Mouse (Mus musculus) mature B cell (primary cell): ENCODE results near the gene Trpv2.

Experiments used
- in situ Hi-C: fragments of 300-500 bp; cut with MboI; formaldehyde crosslinking; loops from 2 replicates; pipeline ENCODE4 v1.14.3; 2019

Gene Trpv2

DNA sequence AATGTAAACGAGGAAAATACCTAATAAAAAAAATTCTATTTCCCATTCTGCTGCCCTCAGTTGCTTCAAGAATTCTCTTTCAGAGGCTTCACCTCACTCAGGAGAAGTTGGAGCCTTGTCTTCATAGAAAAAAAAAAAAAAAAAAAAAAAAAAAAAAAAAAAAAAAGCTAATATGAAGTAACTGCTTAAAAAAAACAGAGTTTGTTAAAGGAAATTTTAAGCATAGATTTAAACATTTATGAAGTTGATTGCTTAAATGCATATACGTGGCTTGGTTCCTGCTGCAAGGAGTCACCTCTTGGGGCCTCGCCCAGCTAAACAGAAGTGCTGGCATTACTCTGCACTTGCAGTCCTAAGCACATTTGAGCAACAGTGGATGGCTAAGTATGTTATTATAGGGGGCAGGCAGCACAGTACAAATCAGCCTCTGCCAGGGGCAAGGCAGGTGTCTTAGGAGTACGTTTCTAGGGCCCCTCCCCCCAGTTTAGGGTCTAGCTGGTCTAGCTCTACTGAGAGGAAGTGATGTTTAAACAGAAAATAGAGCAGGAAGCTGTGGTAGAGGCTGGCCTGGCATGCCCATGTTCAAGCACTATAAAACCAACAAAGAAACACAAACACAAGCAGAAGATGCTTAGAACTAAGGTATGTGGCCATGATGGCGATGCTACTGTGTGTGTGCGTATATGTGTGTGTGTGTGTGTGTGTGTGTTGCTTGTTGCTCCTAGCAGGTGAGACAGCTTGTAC is at the start of gene Trpv2:
Gene Trpv2 (plus strand): TSS at position 528 of the 744 bp plus-strand sequence.
- in situ Hi-C loops = no loop called here

DNA sequence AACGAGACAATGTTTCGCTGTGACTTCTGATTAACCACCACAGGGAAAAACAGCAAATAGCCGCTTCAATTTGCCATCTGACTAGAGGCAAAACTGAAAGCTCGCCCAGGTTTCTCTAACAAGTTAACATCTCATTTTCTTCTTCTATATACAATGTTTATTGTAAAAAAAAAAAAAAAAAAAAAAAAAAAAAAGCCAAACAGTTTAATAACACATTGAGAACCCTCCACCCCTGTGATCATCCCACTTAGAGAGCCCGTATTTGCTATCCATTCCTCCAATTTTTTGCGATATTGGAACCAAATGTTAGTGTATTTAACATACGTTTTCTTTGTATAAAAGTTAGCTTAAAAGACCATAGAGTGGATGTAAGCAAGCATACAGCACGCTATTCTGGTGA is 37.2 kb upstream of the Trpv2 start:
- in situ Hi-C loops = no loop called here

GRCm38 (mm10) chr11:62537590-62537989 is 36.7 kb upstream of the Trpv2 start:
- in situ Hi-C loops = no loop called here

- in situ Hi-C loops = no loop called here
Observed at GRCm38 (mm10) chr11:62538321-62539088, 35.8 kb upstream of the Trpv2 start.

DNA sequence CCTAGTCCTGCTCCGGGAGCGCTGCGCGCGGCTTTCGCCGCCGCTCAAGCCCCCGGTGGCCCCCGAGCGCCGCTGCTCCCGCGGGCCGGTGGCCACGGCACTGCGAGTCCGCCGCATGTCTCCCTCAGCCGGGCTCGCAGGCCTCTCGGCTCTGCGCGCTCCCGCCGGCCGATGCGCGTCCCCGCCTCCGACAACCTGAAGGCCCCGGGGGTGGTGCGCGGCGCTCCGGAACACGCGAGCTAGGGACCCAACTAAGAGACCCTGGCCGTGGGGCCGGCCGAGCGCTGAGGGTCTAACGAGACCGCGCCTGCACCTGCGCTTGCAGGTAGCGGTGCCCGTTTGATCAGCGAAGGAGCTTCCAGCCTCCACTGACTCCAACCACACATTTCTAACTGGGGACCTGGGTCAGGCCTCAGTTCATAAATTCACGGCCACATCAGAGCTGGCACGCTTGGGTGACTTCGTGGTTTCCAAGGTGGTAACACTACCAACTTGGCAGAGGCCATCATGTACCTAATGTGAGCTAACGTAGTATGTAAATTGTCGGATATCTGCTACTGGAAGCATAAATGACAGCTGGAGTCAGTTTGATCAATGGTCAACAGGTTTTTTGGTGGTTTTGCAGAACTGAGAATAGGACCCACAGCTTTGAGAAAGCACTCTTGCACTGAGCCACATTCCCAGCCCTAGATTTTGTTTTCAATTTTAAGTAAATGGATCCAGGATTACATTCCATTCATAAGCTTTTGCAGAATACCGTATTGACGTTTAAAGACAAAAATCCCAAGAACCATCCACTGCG is 35.0 kb upstream of the Trpv2 start, which contains the start of gene Cenpv:
Gene Cenpv (minus strand): TSS at position 173 of the 802 bp plus-strand sequence.
- in situ Hi-C loops = no loop called here

- in situ Hi-C loops = no loop called here
Observed at GRCm38 (mm10) chr11:62540167-62540566, 34.1 kb upstream of the Trpv2 start.

DNA sequence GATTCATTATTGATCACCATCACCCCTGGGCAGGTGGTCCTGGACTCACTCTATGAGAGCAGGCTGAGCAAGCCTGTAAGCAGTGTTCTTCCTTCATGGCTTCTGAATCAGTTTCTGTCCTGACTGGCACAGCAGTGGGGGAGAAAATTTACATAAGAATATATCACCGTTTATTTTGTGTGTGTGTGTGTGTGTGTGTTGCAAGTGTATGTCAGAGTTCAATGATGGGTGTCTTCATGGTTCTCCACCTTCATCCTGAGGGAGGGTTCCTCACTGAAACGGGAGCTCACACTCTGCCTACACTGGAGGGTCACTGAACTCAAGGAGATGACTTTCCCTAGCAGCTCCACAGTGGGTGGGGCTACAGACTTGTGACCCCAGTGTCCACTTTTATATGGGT is 33.3 kb upstream of the Trpv2 start:
- in situ Hi-C loops = no loop called here

DNA sequence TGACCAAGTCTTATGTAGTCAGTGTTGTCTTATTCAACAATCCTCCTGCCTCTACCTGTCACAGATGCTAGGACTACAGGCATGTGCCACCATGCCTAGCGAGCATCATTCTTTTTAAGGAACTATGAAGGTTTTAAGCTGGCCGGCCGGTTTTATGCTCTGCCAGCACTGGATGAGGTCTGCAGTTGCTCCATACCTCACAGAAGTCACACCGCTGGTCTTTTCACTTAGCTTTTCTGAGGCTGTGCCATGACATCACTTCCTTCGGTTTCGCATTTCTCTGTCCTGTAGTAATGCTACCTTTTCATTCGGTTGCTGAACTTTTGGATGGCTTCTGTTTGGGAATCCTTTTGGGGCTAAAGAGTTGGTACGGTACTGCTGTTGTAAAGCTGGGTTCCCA is 32.7 kb upstream of the Trpv2 start:
- in situ Hi-C loops = no loop called here

- in situ Hi-C loops = no loop called here
Observed at GRCm38 (mm10) chr11:62543991-62544390, 30.3 kb upstream of the Trpv2 start.

DNA sequence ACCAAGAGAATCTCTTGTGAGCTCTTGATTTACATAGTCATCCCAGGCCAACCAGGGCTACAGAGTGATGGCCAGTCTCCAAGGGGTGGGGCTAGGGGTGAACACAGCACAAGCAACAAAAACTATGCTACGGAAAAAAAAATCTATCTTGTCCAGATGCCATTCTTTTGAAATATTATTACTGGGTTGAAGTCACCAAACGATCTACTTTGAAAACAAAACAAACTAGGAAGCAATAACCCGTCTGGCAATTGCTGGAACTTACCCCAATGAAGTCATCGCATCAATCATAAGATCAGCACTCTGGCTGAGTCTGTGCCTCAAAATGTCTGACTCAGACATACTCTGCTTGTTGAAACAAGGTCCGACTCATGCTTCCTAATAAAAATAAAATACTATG is 24.5 kb upstream of the Trpv2 start:
- in situ Hi-C loops = no loop called here

- in situ Hi-C loops = no loop called here
Observed at GRCm38 (mm10) chr11:62550227-62550685, 24.0 kb upstream of the Trpv2 start.

GRCm38 (mm10) chr11:62550727-62551225 is 23.5 kb upstream of the Trpv2 start, which contains the start of gene Ubb:
TSS of gene Ubb (plus strand) at chr11:62551171.
- in situ Hi-C loops = no loop called here

GRCm38 (mm10) chr11:62551226-62552119 is 22.8 kb upstream of the Trpv2 start:
- in situ Hi-C loops = no loop called here

DNA sequence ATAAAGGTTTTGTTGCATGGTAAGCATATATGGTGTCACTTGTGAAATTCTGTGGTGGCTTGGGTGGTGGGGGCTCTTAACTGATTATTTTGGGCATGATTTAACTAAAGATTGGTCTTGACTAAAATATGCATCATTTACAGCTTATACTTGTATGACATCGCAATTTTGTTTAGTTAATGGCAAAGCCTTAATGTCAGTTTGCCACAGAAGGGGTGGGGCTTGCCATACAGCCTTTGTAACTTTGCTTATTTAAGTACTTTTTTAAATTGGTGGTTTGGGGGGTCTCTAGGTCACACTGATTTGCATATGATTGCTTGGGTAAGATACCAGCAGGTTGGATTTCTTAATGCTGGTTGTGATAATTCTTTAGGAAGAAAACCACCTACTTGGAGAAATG is 21.1 kb upstream of the Trpv2 start:
- in situ Hi-C loops = no loop called here

DNA sequence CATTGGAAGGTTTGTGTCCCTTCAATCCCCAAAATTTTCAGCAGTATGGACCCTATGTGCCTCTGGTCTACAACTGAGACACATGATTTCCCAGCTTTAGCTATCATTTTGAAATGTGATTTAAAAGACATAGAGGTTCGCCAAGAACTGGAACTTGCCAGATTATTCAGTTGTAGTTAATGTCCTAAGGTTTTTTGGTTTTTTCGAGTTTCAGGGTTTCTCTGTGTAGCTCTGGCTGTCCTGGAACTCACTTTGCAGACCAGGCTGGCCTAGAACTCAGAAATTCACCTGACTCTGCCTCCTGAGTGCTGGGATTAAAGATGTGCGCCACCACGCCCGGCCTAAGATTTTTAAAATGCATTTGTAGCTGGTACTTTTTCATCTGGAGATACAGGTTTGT is 20.7 kb upstream of the Trpv2 start:
- in situ Hi-C loops = no loop called here

DNA sequence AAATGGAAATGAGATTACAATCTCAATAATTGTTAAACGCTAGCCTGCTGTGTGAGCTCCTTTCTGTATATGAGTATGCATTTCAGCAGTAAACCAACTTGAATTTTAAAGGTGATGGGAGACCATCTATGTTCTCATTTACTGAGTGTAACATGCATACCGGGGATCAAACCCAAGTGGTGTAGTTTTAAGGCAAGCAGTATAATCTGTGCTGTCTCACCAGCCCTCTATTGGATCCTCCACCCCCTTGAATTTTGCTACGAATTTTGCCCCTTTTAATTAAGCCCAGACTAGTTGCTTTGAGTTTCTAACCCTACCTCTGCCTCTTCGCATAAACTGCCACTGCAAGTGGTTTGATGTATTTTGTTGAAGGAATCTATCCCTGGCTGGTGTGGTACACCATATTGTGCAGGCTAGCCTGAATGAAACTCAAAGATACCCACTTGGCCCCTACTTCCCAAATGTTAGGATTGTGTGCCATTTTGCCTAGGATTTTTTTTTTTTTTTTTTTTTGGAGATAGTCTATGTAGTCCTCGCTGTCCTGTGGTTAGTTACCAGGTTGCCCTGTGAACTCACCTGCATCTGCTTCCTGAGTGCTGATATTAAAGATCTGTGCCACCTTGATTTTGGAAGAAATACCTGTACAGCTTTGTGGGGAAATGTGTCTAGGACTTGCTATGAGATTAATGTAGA is 20.0 kb upstream of the Trpv2 start:
- in situ Hi-C loops = no loop called here

GRCm38 (mm10) chr11:62554934-62555517 is 19.3 kb upstream of the Trpv2 start:
- in situ Hi-C loops = no loop called here

- in situ Hi-C loops = no loop called here
Observed at GRCm38 (mm10) chr11:62555896-62556412, 18.3 kb upstream of the Trpv2 start.

DNA sequence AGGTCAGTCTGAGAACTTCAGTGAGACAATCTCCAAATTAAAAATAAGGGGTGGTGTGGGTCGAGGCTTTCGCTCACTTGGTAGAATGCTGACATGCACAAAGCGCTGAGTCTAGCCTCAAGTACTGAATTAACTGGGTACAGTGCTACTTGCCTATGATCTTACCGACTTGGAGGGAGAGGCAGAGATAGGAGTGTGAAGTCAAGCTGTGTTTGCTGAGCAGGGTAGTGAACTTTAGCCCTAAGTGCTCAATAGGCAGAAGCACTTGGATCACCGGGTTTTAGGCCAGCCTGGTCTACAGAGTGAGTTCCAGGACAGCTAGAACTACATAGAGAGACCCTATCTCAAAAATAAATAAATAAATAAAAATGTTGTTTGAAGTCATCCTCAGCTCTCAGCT is 17.1 kb upstream of the Trpv2 start:
- in situ Hi-C loops = no loop called here

DNA sequence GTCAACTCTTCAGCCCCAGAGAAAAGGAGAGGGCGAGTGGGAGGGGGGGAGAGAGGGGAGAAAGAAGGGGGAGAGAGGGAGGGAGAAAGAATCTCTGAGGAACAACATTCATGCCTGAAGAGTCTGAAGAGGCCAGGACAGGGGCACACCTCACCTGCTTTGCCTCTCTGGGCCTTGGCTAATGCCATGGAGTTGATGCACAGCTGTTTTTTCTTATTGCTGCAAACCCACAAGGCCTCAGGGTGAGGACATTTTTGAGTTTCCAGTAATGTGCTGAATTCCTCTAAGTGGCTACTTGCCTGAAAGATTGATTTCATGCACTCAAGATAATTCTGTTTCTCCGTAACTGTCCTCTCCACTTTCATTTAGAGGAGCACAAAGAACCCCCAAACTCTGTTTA is 16.1 kb upstream of the Trpv2 start:
- in situ Hi-C loops = no loop called here
